Mouse (Mus musculus): ENCODE results near the gene Gpr82.

GRCm38 (mm10) chrX:13658616-13659140 is 2.5 kb upstream of the Gpr82 start:
- no peak for TF ChIP-seq CTCF (IDR thresholded peaks at IDR 0.05; ENCODE audit: insufficient read depth, low read depth, low read length)
- no peak for TF ChIP-seq POLR2A (IDR thresholded peaks at IDR 0.05; ENCODE audit: insufficient read depth, low read depth, low read length)
